Mouse (Mus musculus) c-Kit-positive CD71-positive TER-119-positive erythroid progenitor cells, embryonic 14.5 days (primary cell): Measurements from ENCODE around the gene Sdhd.
"Not testable (repeated sequence)": the region's sequence is repeated elsewhere in the genome, so short reads cannot be mapped to it uniquely, and the experiment has no call there.

ENCODE experiments used
- DNase-seq: peaks from one replicate; pipeline ENCODE4 v3.0.0-alpha.2; 2013; ENCODE audit warnings: low spot score

Sdhd gene

DNA sequence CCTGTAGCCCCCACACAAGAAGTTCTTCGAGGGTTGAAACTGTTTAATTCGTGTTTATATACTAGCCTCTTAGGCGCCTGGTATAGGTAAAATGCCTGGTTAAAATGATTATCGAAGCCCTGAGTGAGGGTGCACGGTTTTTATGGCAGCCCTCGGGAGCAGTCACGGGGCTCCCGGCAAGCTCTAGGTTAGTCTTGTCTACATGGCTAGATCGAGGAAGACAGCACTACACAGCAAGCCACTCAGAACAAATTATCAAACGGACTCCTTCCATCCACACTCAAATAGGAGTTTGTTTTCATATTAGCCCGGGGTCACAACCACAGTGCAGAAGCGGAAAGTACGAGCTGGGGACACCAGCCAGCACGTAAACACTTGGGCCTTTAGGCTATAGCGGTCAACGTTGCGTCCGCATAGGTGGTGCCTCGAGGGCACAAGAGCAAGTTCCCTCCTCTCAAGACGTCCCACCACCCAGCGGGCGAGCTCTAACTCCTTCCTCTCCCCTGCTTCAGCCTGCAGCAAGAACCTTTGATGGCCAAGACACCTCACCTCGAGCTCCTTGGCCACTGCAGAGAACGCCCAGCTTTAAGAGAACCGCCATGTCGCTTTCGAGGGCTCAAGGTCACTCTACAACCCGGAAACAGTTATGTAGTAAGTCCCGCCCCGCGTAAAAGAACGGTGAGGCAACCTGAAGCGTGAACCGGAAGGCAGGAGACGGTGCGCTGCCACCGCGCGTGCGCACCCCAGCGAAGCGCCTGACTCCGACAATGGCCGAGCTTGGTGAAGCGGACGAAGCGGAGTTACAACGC is at the start of gene Sdhd, which contains the start of gene Timm8b:
TSS of gene Sdhd (minus strand) at position 624 of the 809 bp plus-strand sequence.
TSS of gene Timm8b (plus strand) at position 722 of the 809 bp plus-strand sequence.
- DNase-seq, result peak; percentile 93

GRCm38 (mm10) chr9:50650503-50650902 is 46.9 kb upstream of the Sdhd start:
- peak; percentile 42 for DNase-seq

DNA sequence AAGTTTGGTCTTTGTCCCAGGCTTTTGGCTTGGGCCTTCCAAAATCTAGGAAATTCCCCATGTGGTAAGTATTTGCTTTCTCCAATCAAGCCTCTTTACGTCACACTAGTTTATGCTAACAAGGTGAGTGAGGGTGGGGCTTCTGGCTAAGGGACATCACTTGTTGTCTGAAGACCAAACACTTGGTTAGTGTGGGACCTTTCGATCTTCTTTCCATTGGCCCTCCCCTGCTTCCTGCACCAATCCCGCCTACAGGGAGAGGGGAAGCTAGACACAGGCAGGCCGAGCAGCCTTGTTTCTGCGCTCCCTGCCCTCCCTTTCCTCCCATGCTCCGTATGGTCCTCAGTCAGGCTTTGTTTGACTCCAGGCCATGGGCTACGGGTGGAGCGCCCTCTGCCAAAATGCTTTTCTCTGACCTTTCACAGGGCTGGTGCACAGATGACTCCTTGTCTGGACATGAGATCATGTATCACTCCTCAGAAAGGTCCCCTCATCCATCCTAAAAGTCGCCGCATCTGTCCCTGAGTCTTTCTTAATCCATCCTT is 43.3 kb upstream of the Sdhd start:
- DNase-seq, result no peak

DNA sequence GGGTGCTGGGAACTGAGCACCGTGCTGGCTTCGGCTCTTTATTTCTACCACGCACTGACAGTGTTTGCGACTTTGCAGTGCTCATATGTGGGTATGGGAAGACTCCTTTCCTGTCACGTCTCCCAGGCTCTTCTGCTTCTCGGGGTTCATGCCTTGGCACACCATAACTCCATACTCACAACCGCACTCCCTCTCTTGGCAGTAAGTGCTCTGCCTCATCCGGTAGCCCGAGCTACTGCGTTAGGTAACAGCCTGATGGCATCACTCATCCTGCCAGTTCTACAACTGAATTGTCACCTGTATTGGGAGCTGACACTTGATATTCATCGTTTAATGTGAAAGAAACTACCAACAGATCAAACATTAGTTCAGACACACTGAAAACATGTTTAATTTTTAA is 30.7 kb upstream of the Sdhd start:
- DNase-seq, result no peak

DNA sequence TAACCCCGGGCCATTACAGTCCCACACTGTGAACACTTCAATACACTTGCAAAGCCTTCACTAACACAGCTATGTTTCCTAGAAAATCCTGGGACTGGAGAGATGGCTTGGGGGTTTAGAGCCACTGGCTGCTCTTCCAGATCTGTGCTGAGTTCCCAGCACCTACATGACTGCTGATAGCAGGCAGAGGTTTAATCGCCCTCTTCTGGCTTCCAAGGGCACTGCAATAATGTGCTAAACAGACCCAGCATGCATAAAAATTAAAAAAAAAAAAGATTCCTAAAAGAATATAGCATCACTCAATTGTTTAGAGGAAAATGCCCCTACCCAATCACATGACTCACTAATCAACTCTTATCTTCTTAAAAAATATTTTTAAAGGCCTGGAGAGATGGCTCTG is 29.4 kb upstream of the Sdhd start:
- DNase-seq, result no peak

DNA sequence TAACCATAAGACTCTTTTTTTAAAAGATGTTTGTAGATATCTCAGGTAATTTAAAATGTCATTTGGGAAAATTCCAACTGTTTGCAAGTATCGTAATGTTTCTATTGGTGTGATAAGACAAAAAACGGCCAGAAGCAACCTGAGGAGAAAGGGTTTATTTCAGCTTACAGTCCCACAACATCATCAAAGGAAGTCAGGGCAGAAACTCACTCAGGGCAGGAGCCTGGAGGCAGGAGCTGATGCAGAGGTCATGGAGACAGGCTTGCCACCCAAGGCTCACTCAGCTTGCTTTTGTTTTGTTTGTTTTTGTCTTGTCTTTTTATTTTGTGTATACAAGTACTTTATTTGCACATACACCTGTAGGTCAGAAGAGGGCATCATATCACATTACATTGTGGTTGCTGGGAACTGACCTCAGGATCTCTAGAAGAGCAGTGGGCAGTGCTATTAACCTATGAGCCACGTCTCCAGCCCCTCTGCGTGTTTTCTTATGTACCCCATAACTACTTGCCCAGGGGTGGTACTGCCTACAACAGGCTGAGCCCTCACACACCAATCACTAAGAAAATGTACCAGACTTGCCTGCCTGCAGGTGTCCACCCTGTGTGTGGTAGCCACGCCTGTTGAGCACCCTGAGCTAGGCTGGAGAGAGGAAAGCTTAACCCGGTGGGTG is 28.5 kb upstream of the Sdhd start:
- no peak for DNase-seq

DNA sequence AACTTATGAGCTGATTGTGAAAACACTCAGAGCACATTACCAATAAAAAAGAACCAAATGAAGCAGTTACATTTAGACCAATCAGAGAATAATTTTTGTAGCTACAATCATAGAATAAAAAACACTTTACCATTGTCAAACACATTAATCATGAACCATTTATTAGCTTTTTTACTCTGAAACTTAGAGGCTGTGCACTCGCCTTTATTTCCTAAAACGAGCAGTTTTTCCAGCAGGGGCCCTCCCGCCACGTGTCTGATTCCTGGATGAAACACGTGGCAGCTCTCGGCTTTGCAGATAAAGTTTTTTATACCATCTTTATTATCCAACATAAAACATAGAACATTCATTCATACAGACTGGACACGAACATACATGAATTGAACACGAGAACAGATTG is 27.3 kb upstream of the Sdhd start:
- not testable (repeated sequence) for DNase-seq

GRCm38 (mm10) chr9:50617794-50618330 is 14.2 kb upstream of the Sdhd start:
- no peak for DNase-seq

- peak; percentile 91 for DNase-seq
Measured at GRCm38 (mm10) chr9:50616766-50617603, 13.4 kb upstream of the Sdhd start, which contains the start of the genes Pih1d2 and Nkapd1. Pih1d2 (plus strand) TSS chr9:50617321. Nkapd1 (minus strand) TSS chr9:50617464.

DNA sequence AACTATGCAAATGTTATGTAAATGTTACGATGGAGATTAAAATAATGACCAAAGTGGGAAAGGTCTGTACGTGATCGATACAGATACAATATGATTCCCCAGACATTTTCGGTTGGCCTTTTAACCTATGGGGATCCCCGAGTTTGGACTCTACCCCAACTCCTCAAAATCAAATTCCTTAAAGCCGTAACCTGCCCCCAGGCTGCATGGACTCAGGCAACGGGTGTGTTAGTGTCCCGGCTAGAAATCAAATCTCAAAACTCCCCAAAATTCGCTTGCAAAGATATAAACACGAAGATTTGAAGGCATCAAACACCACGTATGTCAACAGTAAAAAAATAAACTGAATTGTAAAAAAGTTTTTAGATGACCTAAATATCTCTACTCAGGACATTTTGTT is 12.5 kb upstream of the Sdhd start:
- no peak for DNase-seq

- DNase-seq, result no peak
Measured at GRCm38 (mm10) chr9:50612115-50612514, 8.5 kb upstream of the Sdhd start.

- no peak for DNase-seq
Measured at GRCm38 (mm10) chr9:50604338-50604737, 726 bp upstream of the Sdhd start.

- DNase-seq, result no peak
Measured at GRCm38 (mm10) chr9:50603998-50604324, 349 bp upstream of the Sdhd start.

- DNase-seq, result no peak
Measured at GRCm38 (mm10) chr9:50602055-50602845, 1.4 kb downstream of the Sdhd start.

- DNase-seq, result peak; percentile 51
Measured at GRCm38 (mm10) chr9:50601536-50601935, 2.1 kb downstream of the Sdhd start.

GRCm38 (mm10) chr9:50596973-50597372 is 6.6 kb downstream of the Sdhd start:
- DNase-seq, result no peak

- no peak for DNase-seq
Measured at GRCm38 (mm10) chr9:50594794-50595417, 8.7 kb downstream of the Sdhd start.

- DNase-seq, result peak; percentile 45
Measured at GRCm38 (mm10) chr9:50593544-50593943, 10.1 kb downstream of the Sdhd start.

DNA sequence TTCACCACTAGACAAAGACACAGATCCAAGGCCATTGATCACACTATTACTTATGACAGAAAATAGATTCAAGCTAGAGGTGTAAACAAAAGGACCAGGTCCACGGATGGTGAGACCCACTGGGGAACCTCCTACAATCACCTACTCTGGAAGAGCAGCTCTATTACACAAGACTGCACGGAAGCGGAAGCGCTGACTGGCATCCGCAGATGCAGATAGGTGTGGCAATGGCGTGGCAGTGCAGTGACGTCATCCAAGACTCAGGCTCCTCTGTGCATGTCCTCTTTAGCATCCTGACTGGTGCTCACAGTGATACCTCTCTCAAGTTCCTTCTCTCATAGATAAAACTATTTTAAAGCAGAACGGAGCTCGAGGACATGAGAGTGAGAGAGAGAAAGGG is 10.7 kb downstream of the Sdhd start:
- DNase-seq, result no peak

DNA sequence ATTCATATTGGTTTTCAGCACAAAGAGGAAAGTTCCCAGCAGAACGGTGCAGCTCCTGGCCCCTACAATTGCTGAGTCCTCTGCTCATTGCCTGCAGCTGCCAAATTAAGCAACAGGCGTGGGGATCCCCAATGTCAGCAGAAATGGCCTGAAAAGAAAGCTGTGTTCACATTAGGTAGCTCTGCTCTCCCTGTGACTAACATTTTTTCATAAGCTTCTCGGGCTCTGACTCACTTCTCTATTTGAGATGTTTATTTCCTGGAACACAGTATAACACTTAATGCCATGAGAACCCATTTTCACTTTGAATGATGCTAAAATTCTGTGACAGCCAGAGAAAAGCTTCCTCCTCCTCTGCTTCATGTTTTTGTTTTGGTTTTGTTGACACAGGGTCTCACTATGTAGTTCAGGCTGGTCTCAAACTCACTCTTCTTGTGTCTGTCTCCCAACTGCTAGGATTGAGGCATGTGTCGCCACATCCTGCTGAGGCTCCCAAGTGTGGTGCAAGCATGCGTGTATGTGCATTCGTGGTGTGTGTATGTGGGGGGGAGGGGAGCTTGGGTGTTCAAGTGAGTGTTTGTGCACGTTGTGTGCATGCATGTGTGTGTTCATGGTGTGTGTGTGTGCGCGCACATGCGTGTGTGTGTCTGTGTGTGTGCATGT is 12.6 kb downstream of the Sdhd start:
- DNase-seq, result no peak
